Mouse (Mus musculus) gastrocnemius, adult 2 months (tissue): ENCODE measurements at regions not wholly inside any gene's neighbourhood (a gene's known extent, or its start where the extent isn't known, plus 50 kb on each side); places are given as distances from the start of the nearest gene placed in this dataset.

Experiments
- DNase-seq: peaks from one replicate; pipeline ENCODE4 v3.0.0; 2022
- H3K27ac ChIP-seq: fragments of 200-600 bp; 2 replicates; pipeline ENCODE4 v1.8.1; 2022; ENCODE audit warnings: mild to moderate bottlenecking
- H3K4me3 ChIP-seq: fragments of 200-600 bp; 2 replicates; pipeline ENCODE4 v1.8.1; 2022; ENCODE audit warnings: mild to moderate bottlenecking, moderate library complexity
- CTCF ChIP-seq: fragments of 200-600 bp; IDR thresholded peaks from 2 replicates; pipeline ENCODE4 v1.8.1; 2022; ENCODE audit warnings: antibody characterized with exemption, mild to moderate bottlenecking, moderate library complexity
- intact Hi-C: fragments of 180-260 bp; cut with DNase I; formaldehyde crosslinking; loops from one replicate; pipeline ENCODE4 v1.15.1; 2025

DNA sequence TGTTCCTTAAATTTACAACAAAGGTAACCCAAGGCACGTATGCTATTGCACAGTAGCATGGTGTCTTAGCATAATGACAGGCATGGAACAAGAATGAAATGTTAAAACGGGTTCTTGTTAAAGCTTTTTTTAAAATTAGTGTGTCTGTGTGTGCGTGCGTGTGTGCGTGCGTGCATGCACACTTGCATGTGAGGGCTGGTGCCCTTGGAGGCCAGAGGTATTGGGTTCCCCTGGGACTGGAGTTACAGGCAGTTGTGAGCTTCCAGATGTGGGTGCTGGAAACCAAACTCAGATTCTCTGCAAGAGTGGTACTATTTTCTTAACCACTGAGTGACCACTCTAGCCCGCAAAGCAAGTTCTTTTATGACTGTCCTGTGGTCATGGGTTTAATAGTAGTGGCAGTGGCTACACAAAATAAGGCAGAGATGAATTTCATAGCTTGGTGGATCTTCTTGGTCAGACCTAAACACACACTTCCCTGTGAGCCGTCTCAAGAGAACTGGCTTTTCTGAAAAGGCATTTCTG lies 59.3 kb upstream of the Dgkg start:
- Histone ChIP-seq H3K27ac (no peak overlapping the region), H3K4me3 (no peak overlapping the region)
- no peak for TF ChIP-seq CTCF
- intact Hi-C loops, result no loop called here
- DNase-seq, result no peak

DNA sequence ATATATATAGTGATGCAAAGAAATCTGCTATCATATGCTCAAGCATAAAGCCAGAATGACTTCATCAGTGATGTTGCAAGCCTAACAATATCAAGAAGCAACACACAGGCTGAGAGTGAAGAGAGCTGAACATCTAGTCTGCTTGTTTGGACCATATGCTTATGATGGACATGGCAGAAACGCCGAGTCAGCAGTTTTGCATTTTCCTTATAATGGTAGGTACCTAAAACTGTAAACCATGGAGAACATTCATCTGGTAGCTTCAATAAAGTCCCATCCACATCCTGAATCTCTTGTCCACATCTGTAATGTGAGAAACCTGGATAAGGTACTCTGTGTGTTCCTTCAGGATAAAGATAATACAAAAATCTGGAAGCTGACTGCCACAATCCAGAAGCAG lies 57.3 kb upstream of the Dgkg start:
- no peak for TF ChIP-seq CTCF
- no peak overlapping the region for H3K27ac ChIP-seq
- intact Hi-C loops, result no loop called here
- DNase-seq, result no peak
- H3K4me3 ChIP-seq, result no peak overlapping the region

DNA sequence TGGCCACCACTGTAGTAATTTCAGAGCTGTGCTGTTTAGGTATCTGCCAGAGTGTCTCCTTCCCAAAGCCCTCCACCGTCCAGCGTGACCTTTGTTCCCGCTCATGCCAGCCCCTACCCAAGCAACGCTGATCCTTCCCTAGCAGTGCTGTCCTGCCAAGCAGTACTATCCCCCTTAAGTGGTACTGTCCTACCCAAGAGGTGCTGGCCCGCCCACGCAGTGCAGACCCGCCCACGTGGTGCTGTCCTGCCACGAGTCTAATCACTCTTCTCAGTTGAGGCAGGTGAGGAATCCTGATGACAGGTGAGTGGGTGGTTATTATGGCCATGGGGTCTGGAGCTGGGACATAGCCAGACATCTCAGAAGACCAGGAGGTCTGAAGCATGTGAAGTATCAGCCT lies 51.7 kb upstream of the Dgkg start:
- no peak overlapping the region for H3K4me3 ChIP-seq
- no peak overlapping the region for H3K27ac ChIP-seq
- DNase-seq, result no peak
- TF ChIP-seq CTCF, result no peak
- intact Hi-C loops, result no loop called here
